48 mouse cellular contexts compared by ENCODE assay signal in genomic region chr4:96635455-96635854, GRCm38 (mm10). TPM values are rescaled to one million over a fixed set of nuclear protein-coding genes. Genes with fewer than 3 reads are reported as not detected.
"Had no signal": no experiment of that assay in that cellular context is flagged by ENCODE, and none has a peak within 500 bp of the region (broad histone marks: within the 10 kb centered on the region; RNA-seq: fewer than 3 reads in every experiment).

No protein-coding gene starts in this region.

- H3K27me3 ChIP-seq: heart, embryonic 12.5 days; heart, embryonic 13.5 days; heart, embryonic 15.5 days; hindbrain, embryonic 12.5 days; hindbrain, embryonic 13.5 days; hindbrain, embryonic 15.5 days; intestine, embryonic 15.5 days; kidney, embryonic 15.5 days had no signal

- H3K9me3 ChIP-seq: heart, embryonic 10.5 days; heart, embryonic 12.5 days; heart, embryonic 13.5 days; heart, embryonic 15.5 days; hindbrain, embryonic 10.5 days; hindbrain, embryonic 12.5 days; hindbrain, embryonic 13.5 days; hindbrain, embryonic 15.5 days; intestine, embryonic 15.5 days; kidney, embryonic 15.5 days had no signal

- H3K4me1 ChIP-seq: heart, embryonic 10.5 days; heart, embryonic 12.5 days; heart, embryonic 13.5 days; heart, embryonic 15.5 days; hindbrain, embryonic 10.5 days; hindbrain, embryonic 12.5 days; hindbrain, embryonic 13.5 days; hindbrain, embryonic 15.5 days; intestine, embryonic 15.5 days; kidney, embryonic 15.5 days had no signal

- H3K4me2 ChIP-seq: heart, embryonic 11.5 days; heart, embryonic 12.5 days; heart, embryonic 13.5 days; heart, embryonic 15.5 days; hindbrain, embryonic 12.5 days; hindbrain, embryonic 13.5 days; hindbrain, embryonic 14.5 days; hindbrain, embryonic 15.5 days; intestine, embryonic 15.5 days; kidney, embryonic 15.5 days had no signal

- H3K27ac ChIP-seq: heart, embryonic 10.5 days; heart, embryonic 13.5 days; heart, embryonic 15.5 days; hindbrain, embryonic 10.5 days; hindbrain, embryonic 12.5 days; hindbrain, embryonic 13.5 days; hindbrain, embryonic 14.5 days; hindbrain, embryonic 15.5 days; hindbrain, postnatal 0 days; intestine, embryonic 15.5 days; kidney, embryonic 15.5 days; kidney, postnatal 0 days; layer of hippocampus, adult 2 months had no signal

- ATAC-seq: hindbrain, embryonic 16.5 days; hindbrain, postnatal 0 days; inflammation-experienced regulatory T-cells, adult 6 months; intestine, embryonic 15.5 days; intestine, embryonic 16.5 days; intestine, postnatal 0 days had no signal

- DNase-seq: heart, postnatal 10 days; heart, postnatal 14 days; heart, postnatal 36 days; heart, postnatal 4 days; kidney, adult 11 months; kidney, adult 18-20 months; kidney, adult 2 months; kidney, adult 8-10 months; kidney, adult 9 months; kidney, postnatal 10 days; kidney, postnatal 14 days; kidney, postnatal 25 days; kidney, postnatal 36 days; kidney, postnatal 4 days; layer of hippocampus, adult 9-11 months; layer of hippocampus, postnatal 36 days had no signal

- H3K4me3 ChIP-seq: heart, embryonic 10.5 days; heart, embryonic 12.5 days; heart, embryonic 13.5 days; heart, embryonic 15.5 days; hindbrain, embryonic 10.5 days; hindbrain, embryonic 12.5 days; hindbrain, embryonic 13.5 days; hindbrain, embryonic 15.5 days; intestine, embryonic 15.5 days; kidney, embryonic 15.5 days; layer of hippocampus, adult 2 months had no signal

- H3K36me3 ChIP-seq: heart, embryonic 10.5 days; heart, embryonic 12.5 days; heart, embryonic 13.5 days; heart, embryonic 15.5 days; hindbrain, embryonic 10.5 days; hindbrain, embryonic 12.5 days; hindbrain, embryonic 13.5 days; hindbrain, embryonic 15.5 days; intestine, embryonic 15.5 days; kidney, embryonic 15.5 days had no signal

- H3K9ac ChIP-seq: heart, embryonic 12.5 days; heart, embryonic 13.5 days; heart, embryonic 15.5 days; hindbrain, embryonic 12.5 days; hindbrain, embryonic 13.5 days; hindbrain, embryonic 14.5 days; hindbrain, embryonic 15.5 days; intestine, embryonic 15.5 days; kidney, embryonic 15.5 days had no signal

RNA-seq across cellular contexts. Expression of gene Cyp2j5, which starts 28.5 kb away (rescaled TPM):
- total RNA-seq: heart, adult 8-10 months; heart, postnatal 10 days; heart, postnatal 14 days; heart, postnatal 25 days; heart, postnatal 36 days; heart, postnatal 4 days; hematopoietic stem cell, adult 5-6 weeks; hindbrain, postnatal 0 days; layer of hippocampus, adult 18-20 months; layer of hippocampus, adult 2 months; layer of hippocampus, postnatal 10 days; layer of hippocampus, postnatal 14 days; layer of hippocampus, postnatal 25 days; layer of hippocampus, postnatal 36 days had no signal
- polyA plus RNA-seq: heart, embryonic 10.5 days; heart, embryonic 11.5 days; heart, embryonic 12.5 days; heart, embryonic 13.5 days; heart, embryonic 14.5 days; heart, embryonic 15.5 days; heart, embryonic 16.5 days; heart, postnatal 0 days; hindbrain, embryonic 10.5 days; hindbrain, embryonic 11.5 days; hindbrain, embryonic 12.5 days; hindbrain, embryonic 13.5 days; hindbrain, embryonic 14.5 days; hindbrain, embryonic 15.5 days; hindbrain, embryonic 16.5 days; hindbrain, postnatal 0 days; inflammation-experienced regulatory T-cells, adult 6 months; intestine, embryonic 14.5 days; large intestine, adult 2 months had no signal
